Mouse (Mus musculus) adrenal gland, adult 18-20 months (tissue): ENCODE data around the gene Xkr8. TPM values are rescaled to one million over a fixed set of nuclear protein-coding genes. Genes with fewer than 3 reads are reported as not detected.
A peak's percentile ranks its signal among the peaks of the same experiment; 100 is the strongest.
"Not testable (repeated sequence)": the region's sequence is repeated elsewhere in the genome, so short reads cannot be mapped to it uniquely, and the experiment has no call there.

Source experiments
- DNase-seq, 2 experiments: peaks; one replicate each; pipeline ENCODE4 v3.0.0; 2021 to 2022; ENCODE audit warnings: low spot score in 2 of 2
- long read RNA-seq, 2 experiments: library from polyadenylated mRNA; stranded (forward); transcript quantifications; one replicate each; pipeline ENCODE4 v2.0.0; 2021
- total RNA-seq, 2 experiments: library from RNA; stranded (reverse); gene quantifications; 1 replicate in 1 of 2; 2 replicates in 1 of 2; pipeline ENCODE4 v1.2.3; 2021

Gene Xkr8
- total RNA-seq: 1 to 10 TPM; 4.2 to 5.9 TPM
- long read RNA-seq, experiment 1, full-length matches to known transcripts: 1 of 1 reads
- long read RNA-seq, experiment 1, partial matches to known transcripts: 0 of 1 reads
- long read RNA-seq, experiment 1, other reads (novel, unspliced or antisense): 0 of 1 reads
- long read RNA-seq, experiment 2, full-length matches to known transcripts: 7 of 7 reads
- long read RNA-seq, experiment 2, partial matches to known transcripts: 0 of 7 reads
- long read RNA-seq, experiment 2, other reads (novel, unspliced or antisense): 0 of 7 reads

GRCm38 (mm10) chr4:132732148-132732684 lies at the start of gene Xkr8:
Gene Xkr8, minus strand, starts transcription at chr4:132732546.
- peak; percentile 90 to 93 for DNase-seq

GRCm38 (mm10) chr4:132780288-132780687 lies 47.9 kb upstream of the Xkr8 start:
- DNase-seq: no peak

GRCm38 (mm10) chr4:132778562-132779201 lies 46.3 kb upstream of the Xkr8 start:
- no peak for DNase-seq

- peak; percentile 65 to 69 for DNase-seq
These were observed 44.4 kb upstream of the Xkr8 start for GRCm38 (mm10) chr4:132776764-132777163.

GRCm38 (mm10) chr4:132774905-132775304 lies 42.6 kb upstream of the Xkr8 start:
- no peak for DNase-seq

- no peak for DNase-seq
These were observed 39.4 kb upstream of the Xkr8 start for GRCm38 (mm10) chr4:132771776-132772175.

- DNase-seq: peak; percentile 96
These were observed 35.8 kb upstream of the Xkr8 start, which contains the start of gene Rpa2 for GRCm38 (mm10) chr4:132767914-132768876. Gene Rpa2, plus strand, starts transcription at chr4:132768332.

- not testable (repeated sequence) for DNase-seq
These were observed 30.8 kb upstream of the Xkr8 start for GRCm38 (mm10) chr4:132763125-132763524.

GRCm38 (mm10) chr4:132762602-132763001 lies 30.3 kb upstream of the Xkr8 start:
- no peak for DNase-seq

- no peak for DNase-seq
These were observed 27.9 kb upstream of the Xkr8 start for GRCm38 (mm10) chr4:132760296-132760695.

- no peak for DNase-seq
These were observed 25.4 kb upstream of the Xkr8 start for GRCm38 (mm10) chr4:132757633-132758351.

GRCm38 (mm10) chr4:132756974-132757373 lies 24.6 kb upstream of the Xkr8 start, which contains the start of gene Smpdl3b:
Gene Smpdl3b, minus strand, starts transcription at chr4:132757252.
- peak; percentile 63 to 66 for DNase-seq

- no peak for DNase-seq
These were observed 20.6 kb upstream of the Xkr8 start for GRCm38 (mm10) chr4:132752992-132753391.

- DNase-seq: no peak
These were observed 17.1 kb upstream of the Xkr8 start for GRCm38 (mm10) chr4:132749258-132749982.

- DNase-seq: no peak
These were observed 16.4 kb upstream of the Xkr8 start for GRCm38 (mm10) chr4:132748778-132749177.

GRCm38 (mm10) chr4:132747664-132748259 lies 15.4 kb upstream of the Xkr8 start:
- no peak for DNase-seq

GRCm38 (mm10) chr4:132746911-132747517 lies 14.7 kb upstream of the Xkr8 start:
- no peak for DNase-seq

GRCm38 (mm10) chr4:132743992-132744911 lies 11.9 kb upstream of the Xkr8 start:
- no peak for DNase-seq
